Mouse (Mus musculus): Measurements from ENCODE around the gene Dnajb3. TPM values are rescaled to one million over a fixed set of nuclear protein-coding genes. Genes with fewer than 3 reads are reported as not detected.
"Not testable (repeated sequence)": the region's sequence is repeated elsewhere in the genome, so short reads cannot be mapped to it uniquely, and the experiment has no call there.

The Dnajb3 gene
- polyA plus RNA-seq, 1 experiment from 2014 or later = 7.6 TPM

DNA sequence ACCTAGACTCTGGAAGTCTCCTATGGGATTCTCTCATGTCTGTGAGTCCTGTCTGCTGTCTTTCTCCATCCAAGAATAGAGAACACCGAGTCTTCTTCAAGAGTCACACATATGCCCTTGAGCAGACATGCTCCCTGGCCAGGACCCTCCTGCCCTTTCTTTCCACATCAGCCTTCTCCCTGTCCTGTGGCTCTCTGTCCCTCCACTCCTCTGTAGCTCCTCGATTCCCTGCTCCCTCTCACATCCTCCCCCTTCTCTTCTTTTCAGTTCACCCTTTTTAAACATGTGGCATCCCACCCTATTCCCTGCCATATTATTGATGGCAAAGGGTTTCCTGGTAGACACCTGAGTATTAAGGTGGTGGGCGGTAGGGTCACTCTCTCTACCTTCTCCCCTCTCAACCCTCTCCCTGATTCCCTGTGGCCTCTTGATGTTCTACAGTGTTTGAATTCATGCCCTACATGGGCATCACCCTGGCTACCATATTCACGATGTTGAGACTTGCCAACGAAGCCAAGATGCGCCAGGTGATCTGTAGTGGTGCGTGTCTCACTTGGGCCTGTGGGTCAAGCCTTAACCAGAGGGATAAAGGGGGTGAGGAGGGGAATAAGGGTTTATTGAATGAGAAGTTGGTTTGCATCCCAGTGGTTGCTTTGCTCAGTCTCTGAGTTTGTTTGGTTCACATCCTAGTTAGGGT is 26.4 kb upstream of the Dnajb3 start:
- ATAC-seq (ENCODE audit: insufficient number of reproducible peaks, low FRiP score) = no peak
- H3K4me2 ChIP-seq = no peak overlapping the region
- no peak overlapping the region for H3K9ac ChIP-seq
- no peak overlapping the region for H3K27ac ChIP-seq (ENCODE audit: poor library complexity, severe bottlenecking)
- no peak overlapping the region for H3K4me3 ChIP-seq
- 59% methylated on average over 7 of the region's 7 CpGs for WGBS
- no peaks in the 10 kb centered on the region for H3K27me3 ChIP-seq (replicated peaks)
- H3K4me1 ChIP-seq (replicated peaks) = no peaks in the 10 kb centered on the region
- no peaks in the 10 kb centered on the region for H3K36me3 ChIP-seq
- peaks cover 96% of the 10 kb centered on the region for H3K9me3 ChIP-seq (replicated peaks)

DNA sequence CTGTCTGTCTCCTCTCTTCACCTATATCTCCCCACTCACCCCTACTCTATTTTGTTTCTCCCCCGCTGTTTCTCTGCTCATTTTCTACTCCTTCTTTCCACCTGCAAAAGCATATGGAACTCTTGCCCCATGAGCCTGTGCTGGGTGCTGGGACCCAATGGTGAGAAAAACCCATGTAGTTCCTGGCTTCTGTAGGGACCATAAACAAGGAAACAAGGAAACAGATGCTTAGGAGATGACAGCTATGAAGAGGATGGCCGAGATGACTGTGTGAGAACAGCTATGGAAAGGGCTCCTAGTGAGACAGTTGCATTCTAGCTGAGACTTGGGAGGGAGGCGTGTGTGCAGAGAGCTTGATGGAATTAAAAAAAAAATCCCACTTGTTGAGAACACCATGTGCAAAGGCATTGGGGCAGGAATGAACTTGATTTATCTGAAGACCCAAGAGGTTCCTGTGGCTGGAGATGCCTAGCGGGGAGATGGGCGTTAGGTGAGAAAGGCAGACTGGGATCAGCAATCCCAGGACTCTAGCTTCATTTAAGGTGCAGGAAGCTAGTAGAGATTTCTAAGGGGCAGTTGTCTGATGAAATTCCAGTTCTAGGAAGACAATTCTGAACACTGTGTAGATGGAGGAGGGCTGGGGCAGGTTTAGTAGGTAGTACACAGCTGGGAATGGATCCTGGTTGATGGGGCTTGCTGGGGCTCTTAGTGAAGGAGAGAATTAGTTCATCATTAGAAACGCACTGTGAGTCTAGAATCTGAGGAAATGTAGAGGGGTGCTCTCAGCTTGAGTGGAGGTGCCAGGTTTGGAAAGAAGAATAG is 25.6 kb upstream of the Dnajb3 start:
- Histone ChIP-seq H3K27ac (ENCODE audit: poor library complexity, severe bottlenecking) (no peak overlapping the region), H3K36me3 (no peaks in the 10 kb centered on the region), H3K27me3 (replicated peaks) (no peaks in the 10 kb centered on the region), H3K4me1 (replicated peaks) (no peaks in the 10 kb centered on the region), H3K4me3 (no peak overlapping the region), H3K9me3 (replicated peaks) (peaks cover 98% of the 10 kb centered on the region), H3K9ac (no peak overlapping the region), H3K4me2 (no peak overlapping the region)
- WGBS = 65% methylated on average over 6 of the region's 6 CpGs
- ATAC-seq (ENCODE audit: insufficient number of reproducible peaks, low FRiP score) = no peak

GRCm38 (mm10) chr1:88230421-88230820 is 24.8 kb upstream of the Dnajb3 start:
- Histone ChIP-seq H3K9ac (no peak overlapping the region), H3K27ac (ENCODE audit: poor library complexity, severe bottlenecking) (no peak overlapping the region), H3K4me2 (no peak overlapping the region), H3K9me3 (replicated peaks) (peaks cover 97% of the 10 kb centered on the region), H3K27me3 (replicated peaks) (no peaks in the 10 kb centered on the region), H3K4me3 (no peak overlapping the region), H3K4me1 (replicated peaks) (no peaks in the 10 kb centered on the region), H3K36me3 (no peaks in the 10 kb centered on the region)
- 67% methylated on average over 7 of the region's 7 CpGs for WGBS
- no peak for ATAC-seq (ENCODE audit: insufficient number of reproducible peaks, low FRiP score)

DNA sequence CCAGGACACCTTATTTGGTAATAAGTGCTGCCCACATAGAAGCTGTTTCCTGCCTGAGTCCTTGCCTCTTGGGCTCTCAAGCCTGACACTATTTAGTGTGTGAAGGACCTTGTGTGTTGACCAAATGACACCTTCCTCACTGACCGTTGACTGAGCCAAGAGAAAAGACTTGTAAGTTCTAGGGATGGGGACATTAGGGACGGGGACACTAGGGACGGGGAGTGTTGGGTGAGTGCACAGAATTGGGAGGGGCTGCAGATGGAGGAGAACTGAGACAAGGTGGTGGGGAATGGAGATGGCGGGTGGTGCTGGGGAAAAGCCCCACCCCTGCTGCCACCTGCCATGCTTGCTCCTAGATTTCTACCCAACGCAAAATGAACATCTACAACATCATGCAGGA is 24.4 kb upstream of the Dnajb3 start:
- Histone ChIP-seq H3K27ac (ENCODE audit: poor library complexity, severe bottlenecking) (no peak overlapping the region), H3K4me1 (replicated peaks) (no peaks in the 10 kb centered on the region), H3K9ac (no peak overlapping the region), H3K9me3 (replicated peaks) (peaks cover 95% of the 10 kb centered on the region), H3K4me3 (no peak overlapping the region), H3K36me3 (no peaks in the 10 kb centered on the region), H3K4me2 (no peak overlapping the region), H3K27me3 (replicated peaks) (no peaks in the 10 kb centered on the region)
- no peak for ATAC-seq (ENCODE audit: insufficient number of reproducible peaks, low FRiP score)
- 72% methylated on average over 5 of the region's 5 CpGs for WGBS

GRCm38 (mm10) chr1:88229566-88229965 is 24.0 kb upstream of the Dnajb3 start:
- H3K4me3 ChIP-seq = no peak overlapping the region
- no peak for ATAC-seq (ENCODE audit: insufficient number of reproducible peaks, low FRiP score)
- no peak overlapping the region for H3K9ac ChIP-seq
- WGBS = 69% methylated on average over 3 of the region's 3 CpGs
- H3K4me2 ChIP-seq = no peak overlapping the region
- no peak overlapping the region for H3K27ac ChIP-seq (ENCODE audit: poor library complexity, severe bottlenecking)
- H3K36me3 ChIP-seq = no peaks in the 10 kb centered on the region
- H3K27me3 ChIP-seq (replicated peaks) = no peaks in the 10 kb centered on the region
- H3K4me1 ChIP-seq (replicated peaks) = no peaks in the 10 kb centered on the region
- H3K9me3 ChIP-seq (replicated peaks) = peaks cover 91% of the 10 kb centered on the region

DNA sequence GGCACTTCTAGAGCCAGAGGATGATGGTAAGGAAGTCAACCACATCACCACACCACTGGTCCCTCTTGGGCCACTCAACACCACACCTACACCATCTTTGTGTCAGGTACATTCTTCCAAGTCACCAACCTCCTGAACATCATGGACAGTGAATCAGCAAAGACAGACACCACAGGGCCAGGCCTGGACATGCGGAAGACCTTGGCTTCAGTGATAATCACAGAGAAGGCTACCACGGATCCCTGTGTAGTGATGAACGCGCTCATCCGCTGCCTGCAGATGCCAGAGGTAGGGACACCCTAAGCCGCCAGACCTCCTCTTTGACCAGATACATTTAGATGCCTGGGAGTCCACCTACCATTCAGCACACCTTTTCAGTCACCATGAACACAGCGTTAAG is 22.5 kb upstream of the Dnajb3 start:
- Histone ChIP-seq H3K27ac (ENCODE audit: poor library complexity, severe bottlenecking) (no peak overlapping the region), H3K27me3 (replicated peaks) (no peaks in the 10 kb centered on the region), H3K4me2 (no peak overlapping the region), H3K9ac (no peak overlapping the region), H3K4me3 (no peak overlapping the region), H3K9me3 (replicated peaks) (peaks cover 76% of the 10 kb centered on the region), H3K4me1 (replicated peaks) (no peaks in the 10 kb centered on the region), H3K36me3 (no peaks in the 10 kb centered on the region)
- ATAC-seq (ENCODE audit: insufficient number of reproducible peaks, low FRiP score) = no peak
- WGBS = 62% methylated on average over 7 of the region's 7 CpGs

DNA sequence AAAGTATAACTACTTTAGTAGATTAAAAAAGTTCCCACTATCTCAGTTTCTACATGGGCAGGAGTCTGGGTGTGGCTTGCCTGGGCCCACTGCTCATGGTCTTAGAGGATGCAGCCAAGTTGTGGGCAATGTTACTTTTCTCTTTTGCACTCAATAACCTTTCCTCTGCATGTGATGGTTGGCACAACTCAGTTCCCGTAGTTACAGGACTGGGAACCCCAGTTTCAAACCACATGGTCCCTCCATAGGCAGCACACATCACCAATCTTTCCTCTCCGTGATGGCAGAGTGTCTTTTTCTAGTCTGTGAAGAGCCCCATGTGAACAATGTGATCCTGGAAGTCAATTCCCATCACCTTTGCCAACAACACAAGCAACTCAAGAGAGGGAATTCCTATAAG is 21.9 kb upstream of the Dnajb3 start:
- no peak overlapping the region for H3K27ac ChIP-seq (ENCODE audit: poor library complexity, severe bottlenecking)
- H3K9me3 ChIP-seq (replicated peaks) = peaks cover 70% of the 10 kb centered on the region
- no peaks in the 10 kb centered on the region for H3K4me1 ChIP-seq (replicated peaks)
- H3K36me3 ChIP-seq = no peaks in the 10 kb centered on the region
- H3K27me3 ChIP-seq (replicated peaks) = no peaks in the 10 kb centered on the region
- WGBS = 48% methylated on average over 2 of the region's 2 CpGs
- H3K9ac ChIP-seq = no peak overlapping the region
- no peak overlapping the region for H3K4me2 ChIP-seq
- no peak overlapping the region for H3K4me3 ChIP-seq
- ATAC-seq (ENCODE audit: insufficient number of reproducible peaks, low FRiP score) = no peak

- H3K4me3 ChIP-seq = no peak within 1 kb of the TSS
- 0 out of 2 replicates have a peak, but pooled peaks have one; percentile 1 for ATAC-seq (ENCODE audit: insufficient number of reproducible peaks, low FRiP score)
- no peaks in the 10 kb centered on the region for H3K4me1 ChIP-seq (replicated peaks)
- H3K4me2 ChIP-seq = no peak within 1 kb of the TSS
- no peak within 1 kb of the TSS for H3K9ac ChIP-seq
- 46% methylated on average over 5 of the region's 5 CpGs for WGBS
- no peaks in the 10 kb centered on the region for H3K36me3 ChIP-seq
- H3K27me3 ChIP-seq (replicated peaks) = no peaks in the 10 kb centered on the region
- H3K9me3 ChIP-seq (replicated peaks) = peaks cover 63% of the 10 kb centered on the region
- no peak within 1 kb of the TSS for H3K27ac ChIP-seq (ENCODE audit: poor library complexity, severe bottlenecking)
Observed at GRCm38 (mm10) chr1:88226670-88227379, 21.2 kb upstream of the Dnajb3 start, which contains the start of gene Mroh2a. TSS of gene Mroh2a (plus strand) at chr1:88226986.

- ATAC-seq (ENCODE audit: insufficient number of reproducible peaks, low FRiP score) = no peak
- no peaks in the 10 kb centered on the region for H3K36me3 ChIP-seq
- no peak overlapping the region for H3K9ac ChIP-seq
- no peaks in the 10 kb centered on the region for H3K4me1 ChIP-seq (replicated peaks)
- no peak overlapping the region for H3K4me3 ChIP-seq
- peaks cover 52% of the 10 kb centered on the region for H3K9me3 ChIP-seq (replicated peaks)
- no peak overlapping the region for H3K4me2 ChIP-seq
- no peak overlapping the region for H3K27ac ChIP-seq (ENCODE audit: poor library complexity, severe bottlenecking)
- H3K27me3 ChIP-seq (replicated peaks) = no peaks in the 10 kb centered on the region
Observed at GRCm38 (mm10) chr1:88225741-88226140, 20.2 kb upstream of the Dnajb3 start.

DNA sequence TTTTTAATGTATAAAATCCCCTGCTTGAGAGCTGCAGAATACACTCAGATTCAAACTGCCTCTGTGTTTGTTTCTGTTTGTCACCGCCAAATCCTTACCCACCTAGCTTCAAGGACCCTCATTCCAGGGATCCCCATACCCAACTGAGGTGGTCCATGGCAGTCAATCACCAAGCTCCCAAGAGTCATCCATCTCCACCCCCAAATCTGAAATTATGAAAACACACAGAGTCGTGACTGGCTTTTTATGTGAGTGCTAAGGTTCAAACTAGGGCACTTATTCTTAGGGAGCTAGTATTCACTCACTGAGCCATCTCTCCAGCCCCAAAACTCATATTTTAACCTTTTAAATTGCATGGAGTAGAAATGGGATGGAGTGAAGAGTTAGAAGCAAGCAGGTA is 19.7 kb upstream of the Dnajb3 start:
- not testable (repeated sequence) for H3K27ac ChIP-seq (ENCODE audit: poor library complexity, severe bottlenecking); H3K36me3 ChIP-seq; H3K9ac ChIP-seq; H3K4me1 ChIP-seq (replicated peaks); H3K4me3 ChIP-seq; H3K27me3 ChIP-seq (replicated peaks); ATAC-seq (ENCODE audit: insufficient number of reproducible peaks, low FRiP score); H3K4me2 ChIP-seq
- H3K9me3 ChIP-seq (replicated peaks) = peaks cover 48% of the 10 kb centered on the region
- WGBS = 26% methylated on average over 2 of the region's 2 CpGs

- H3K27me3 ChIP-seq (replicated peaks) = no peaks in the 10 kb centered on the region
- H3K36me3 ChIP-seq = no peaks in the 10 kb centered on the region
- ATAC-seq (ENCODE audit: insufficient number of reproducible peaks, low FRiP score) = no peak
- peaks cover 37% of the 10 kb centered on the region for H3K9me3 ChIP-seq (replicated peaks)
- 59% methylated on average over 2 of the region's 2 CpGs for WGBS
- no peak overlapping the region for H3K4me3 ChIP-seq
- no peak overlapping the region for H3K27ac ChIP-seq (ENCODE audit: poor library complexity, severe bottlenecking)
- no peak overlapping the region for H3K9ac ChIP-seq
- no peaks in the 10 kb centered on the region for H3K4me1 ChIP-seq (replicated peaks)
- no peak overlapping the region for H3K4me2 ChIP-seq
Observed at GRCm38 (mm10) chr1:88224029-88224776, 18.6 kb upstream of the Dnajb3 start.

Measured in heart, embryonic 12.5 days (tissue).